Mouse (Mus musculus) kidney, adult 2 months (tissue): ENCODE data around the gene F2.

ENCODE experiments used
- CTCF ChIP-seq: fragments of 200-500 bp; conservative IDR thresholded peaks from 2 replicates; pipeline ENCODE4 v1.5.1; 2011; ENCODE audit warnings: low read depth, mild to moderate bottlenecking, control low read depth, low read length, moderate library complexity, mixed read lengths; ENCODE audit not compliant: insufficient read depth, insufficient read length
- POLR2A ChIP-seq: fragments of 200-500 bp; IDR thresholded peaks from one replicate; pipeline ENCODE4 v1.6.1; 2011; ENCODE audit warnings: low read depth, low read length, control low read depth

DNA sequence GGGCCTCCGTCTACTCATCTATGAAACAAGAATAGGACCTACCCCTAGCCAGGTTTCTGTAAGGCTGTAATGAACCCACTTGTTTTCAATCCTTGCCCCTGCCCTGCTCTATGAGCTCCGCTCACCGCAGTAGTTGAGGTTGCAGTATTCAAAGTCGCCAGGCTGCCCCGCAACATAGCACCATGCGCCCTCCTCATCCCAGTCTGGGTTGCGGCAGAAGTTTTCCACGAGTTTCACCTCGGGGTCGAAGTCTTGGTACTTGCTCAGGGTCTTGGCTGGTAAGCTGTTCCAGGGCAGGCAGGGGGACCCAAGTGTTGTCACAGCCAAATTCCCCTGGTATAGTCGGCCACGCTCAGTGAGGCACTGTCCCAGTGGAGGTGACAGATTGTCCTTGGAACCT lies 5.8 kb downstream of the F2 start:
- TF ChIP-seq CTCF: no peak
- no peak for TF ChIP-seq POLR2A
